Mouse (Mus musculus) ovary, postnatal 10 days (tissue): ENCODE measurements around the gene Lpcat4.
"Not testable (repeated sequence)": the region's sequence is repeated elsewhere in the genome, so short reads cannot be mapped to it uniquely, and the experiment has no call there.

Experiments
- DNase-seq: peaks from one replicate; pipeline ENCODE4 v3.0.0; 2022; ENCODE audit warnings: low spot score

The Lpcat4 gene

DNA sequence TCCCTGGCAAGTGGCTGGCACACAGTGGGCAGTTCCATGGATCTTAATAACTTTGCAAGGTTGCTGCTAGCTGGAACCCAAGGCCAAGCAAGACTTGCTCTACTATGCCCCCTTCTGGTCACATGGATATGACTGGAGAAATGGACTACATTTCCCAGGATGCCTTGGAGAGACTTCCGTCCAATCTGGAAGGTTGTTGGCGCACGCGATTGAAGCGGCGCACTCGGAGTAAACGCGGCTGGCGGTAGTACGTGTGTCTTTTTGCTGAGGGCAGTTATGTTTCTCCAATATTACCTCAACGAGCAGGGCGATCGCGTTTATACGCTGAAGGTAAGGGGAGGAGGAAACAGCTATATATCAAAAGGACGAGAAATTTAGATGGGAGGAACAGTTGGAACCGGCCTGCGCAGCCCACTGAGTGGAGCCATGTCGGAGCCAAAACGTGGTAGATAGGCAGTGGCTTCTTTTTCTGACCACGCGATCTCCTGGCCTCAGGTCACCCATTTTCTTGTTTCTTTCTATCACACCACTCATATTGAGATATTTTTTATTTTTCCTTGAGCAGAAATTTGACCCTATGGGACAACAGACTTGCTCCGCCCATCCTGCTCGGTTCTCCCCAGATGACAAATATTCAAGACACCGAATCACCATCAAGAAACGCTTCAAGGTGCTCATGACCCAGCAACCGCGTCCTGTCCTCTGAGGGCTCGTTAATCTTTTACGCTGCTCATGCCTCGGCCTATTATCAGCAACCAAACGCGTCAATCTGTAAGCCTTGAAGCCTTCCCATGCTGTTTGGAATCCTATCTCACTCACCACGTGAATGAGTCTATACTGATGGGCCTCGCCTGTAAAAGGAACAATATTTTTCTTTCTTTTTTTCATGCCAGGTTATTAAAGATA lies 22.7 kb downstream of the Lpcat4 start, which contains the start of gene Nop10:
Gene Nop10, plus strand, starts transcription at position 179 of the 906 bp plus-strand sequence.
- DNase-seq, result peak; percentile 46

DNA sequence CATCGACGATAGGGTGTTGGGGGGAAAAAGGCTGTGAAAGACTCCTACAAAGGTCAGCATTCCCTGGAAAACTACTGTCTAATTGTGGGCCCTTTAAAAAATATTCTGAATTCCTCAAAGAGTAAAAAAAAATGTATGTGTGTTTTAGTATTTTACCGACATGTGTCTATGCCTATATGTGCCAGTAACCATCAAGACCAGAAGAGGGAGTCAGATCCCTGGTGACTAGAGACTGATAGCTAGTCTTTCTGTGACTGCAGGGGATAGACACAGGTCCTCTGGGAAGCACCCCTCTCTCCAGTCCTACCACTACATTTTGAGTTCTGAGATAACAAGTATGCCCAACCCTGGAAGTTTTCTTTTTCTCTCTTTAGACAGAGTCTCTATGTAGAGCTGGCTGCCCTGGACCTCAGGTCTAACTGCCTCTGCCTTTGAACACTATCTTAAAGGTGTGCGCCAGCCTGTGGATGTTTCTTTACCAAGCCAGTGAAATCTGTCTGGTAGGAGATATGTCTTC lies 23.6 kb downstream of the Lpcat4 start:
- DNase-seq, result no peak

DNA sequence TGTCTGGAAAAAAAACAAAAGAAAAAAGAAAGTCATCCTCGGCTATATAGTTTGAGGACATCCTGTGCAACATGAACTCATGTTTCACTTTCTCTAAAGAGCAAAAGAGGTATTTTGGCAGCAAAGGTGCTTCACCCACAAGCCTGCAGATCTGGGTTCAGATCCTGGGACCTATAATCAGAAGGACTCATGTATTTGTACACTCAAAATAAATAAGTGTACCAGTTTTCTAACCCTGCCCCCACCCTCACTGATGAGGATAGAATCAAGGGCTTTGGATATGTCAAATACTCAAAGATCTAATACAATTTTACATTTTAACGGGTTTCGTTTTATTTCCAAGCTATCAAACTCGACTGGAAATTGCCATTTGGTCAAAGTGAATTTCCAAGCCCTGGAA lies 25.1 kb downstream of the Lpcat4 start:
- no peak for DNase-seq

- peak; percentile 86 for DNase-seq
These were observed 26.4 kb downstream of the Lpcat4 start, which contains the start of gene Slc12a6 for GRCm38 (mm10) chr2:112265448-112266241. Slc12a6 (plus strand) TSS chr2:112265825.

DNA sequence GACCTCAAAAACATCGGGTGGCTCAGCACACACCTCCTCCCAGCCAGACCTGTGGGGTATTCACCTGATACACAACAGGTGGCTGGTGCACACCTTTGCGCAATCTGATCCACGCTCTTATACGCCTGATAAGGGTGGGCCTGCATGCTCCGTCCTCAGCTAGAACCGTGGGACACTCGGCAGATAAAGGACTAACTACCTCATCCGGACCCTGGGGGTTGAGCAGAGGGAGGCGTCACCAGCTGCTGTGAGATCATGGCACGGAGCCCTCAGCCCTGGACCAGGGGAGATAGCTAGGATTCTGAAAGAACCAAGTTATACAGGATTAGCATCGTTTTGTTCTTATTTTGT lies 26.9 kb downstream of the Lpcat4 start, which contains the start of gene Gm21985:
Gene Gm21985, plus strand, starts transcription at position 73 of the 351 bp plus-strand sequence.
- peak; percentile 33 for DNase-seq

DNA sequence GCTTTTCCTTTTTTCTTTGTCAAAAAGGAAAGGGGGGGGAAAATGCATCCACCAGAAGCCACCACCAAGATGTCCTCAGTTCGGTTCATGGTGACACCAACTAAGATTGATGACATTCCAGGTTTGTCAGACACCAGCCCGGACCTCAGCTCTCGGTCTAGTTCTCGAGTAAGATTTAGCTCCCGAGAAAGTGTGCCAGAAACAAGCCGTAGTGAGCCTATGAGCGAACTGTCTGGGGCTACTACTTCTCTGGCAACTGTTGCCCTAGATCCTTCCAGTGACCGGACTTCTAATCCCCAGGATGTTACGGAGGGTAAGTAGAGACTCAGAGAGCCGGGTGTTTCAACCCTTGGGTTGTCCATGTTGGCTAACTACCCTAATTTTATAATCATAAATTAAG lies 27.5 kb downstream of the Lpcat4 start:
- no peak for DNase-seq

DNA sequence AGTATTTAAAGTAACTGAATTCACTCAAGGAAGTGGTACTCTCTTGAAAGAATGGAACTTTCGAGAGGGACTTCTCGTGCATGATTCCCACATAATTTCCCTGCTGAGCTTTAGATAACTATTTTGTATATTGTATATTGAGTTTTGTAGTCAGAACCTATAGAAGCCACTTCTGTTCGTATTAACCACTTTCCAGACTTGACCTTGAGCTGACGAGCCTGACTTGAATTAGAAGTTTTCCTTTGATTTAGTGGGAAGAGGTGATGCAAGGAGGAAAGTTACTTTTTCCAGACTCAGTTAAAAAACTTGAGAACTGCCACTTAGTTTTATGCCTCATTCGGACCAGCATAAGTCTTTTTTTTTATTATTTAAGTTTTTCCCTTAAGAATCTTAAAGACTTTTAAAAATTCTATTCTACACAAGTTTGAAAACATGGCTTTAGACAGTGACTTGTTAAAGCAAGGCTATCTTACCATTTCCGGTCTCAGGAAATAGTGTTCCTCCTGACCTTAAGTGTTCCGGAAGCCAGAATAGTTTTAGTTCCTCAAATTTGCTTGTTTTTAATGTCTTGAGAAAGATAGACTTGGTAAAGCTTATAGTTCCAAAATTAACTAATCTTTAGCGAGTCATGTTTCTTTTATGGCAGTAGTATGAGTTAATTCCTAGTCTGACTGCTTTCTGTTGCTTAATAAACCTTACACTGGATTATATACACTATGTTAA lies 28.4 kb downstream of the Lpcat4 start:
- no peak for DNase-seq

DNA sequence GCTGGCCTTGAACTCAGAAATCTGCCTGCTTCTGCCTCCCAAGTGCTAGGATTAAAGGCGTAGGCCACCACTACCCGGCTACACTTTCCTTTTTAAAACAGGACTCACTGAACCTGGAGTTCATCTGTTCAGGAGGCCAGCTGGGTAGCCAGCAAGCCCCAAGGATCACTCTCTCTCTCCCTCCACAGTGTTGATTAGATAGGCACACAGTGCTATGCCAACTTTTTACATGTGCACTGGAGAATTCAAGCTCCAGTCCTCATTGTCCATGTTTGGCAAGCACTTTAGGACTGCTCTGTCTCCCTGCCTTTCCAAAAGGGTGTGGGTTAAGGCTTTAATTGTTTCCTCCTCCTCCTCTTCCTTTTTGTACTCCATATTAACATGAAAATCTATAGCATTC lies 30.7 kb downstream of the Lpcat4 start:
- no peak for DNase-seq

DNA sequence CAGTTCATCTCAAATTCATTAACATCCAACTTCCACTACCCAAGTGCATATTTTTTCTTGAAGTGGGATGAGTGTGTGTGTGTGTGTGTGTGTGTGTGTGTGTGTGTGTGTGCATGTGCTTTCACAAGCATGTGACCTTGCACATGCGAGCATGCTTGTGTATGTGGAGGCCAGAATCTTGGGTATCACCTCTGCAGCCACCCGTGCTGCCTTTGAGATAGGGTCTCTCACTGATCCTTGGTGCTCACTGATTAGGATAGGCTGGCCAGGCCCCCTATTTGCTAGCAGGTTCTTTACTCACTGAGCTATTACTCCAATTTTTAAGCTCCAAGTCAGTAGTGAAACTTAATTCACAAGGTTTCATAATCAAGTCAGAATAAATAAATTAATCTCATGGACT lies 33.6 kb downstream of the Lpcat4 start:
- DNase-seq, result no peak

DNA sequence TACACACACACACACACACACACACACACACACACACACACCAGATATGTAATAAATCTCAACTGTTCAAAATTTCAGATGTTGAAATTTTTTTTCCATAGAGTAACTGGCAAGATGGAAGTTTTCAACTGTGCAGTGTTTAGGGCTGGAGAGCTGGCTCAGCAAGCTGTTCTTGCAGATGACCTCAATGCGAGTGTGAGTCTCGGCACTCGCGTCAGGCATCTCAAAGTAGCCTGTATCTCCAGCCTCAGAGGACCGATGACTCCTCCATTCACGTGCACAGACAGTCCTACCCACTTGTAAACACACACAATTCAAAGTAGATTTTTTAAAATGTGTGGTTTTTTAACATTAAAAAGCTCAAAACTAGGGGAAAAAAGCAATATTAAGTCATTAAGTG lies 34.2 kb downstream of the Lpcat4 start:
- DNase-seq, result no peak

- no peak for DNase-seq
These were observed 37.6 kb downstream of the Lpcat4 start for GRCm38 (mm10) chr2:112276870-112277269.

- DNase-seq, result no peak
These were observed 43.6 kb downstream of the Lpcat4 start for GRCm38 (mm10) chr2:112282846-112283245.

- DNase-seq, result peak; percentile 10
These were observed 45.2 kb downstream of the Lpcat4 start for GRCm38 (mm10) chr2:112284363-112285030.

- no peak for DNase-seq
These were observed 45.7 kb downstream of the Lpcat4 start for GRCm38 (mm10) chr2:112285031-112285390.

DNA sequence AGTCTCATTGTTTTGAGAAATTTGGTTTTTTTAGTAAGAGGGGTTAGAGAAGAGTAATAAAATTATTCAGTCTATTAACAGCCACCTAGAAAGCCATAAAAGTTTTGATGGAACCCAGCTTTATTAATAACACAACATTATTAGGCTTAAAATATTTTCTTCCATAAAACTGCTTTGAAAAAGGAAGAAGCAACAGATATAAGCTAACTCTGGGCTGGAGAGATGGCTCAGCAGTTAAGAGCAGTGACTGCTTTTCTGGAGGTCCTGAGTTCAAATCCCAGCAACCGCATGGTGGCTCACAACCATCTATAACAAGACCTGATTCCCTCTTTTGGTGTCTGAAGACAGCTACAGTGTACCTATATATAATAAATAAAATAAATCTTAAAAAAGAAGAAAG lies 46.8 kb downstream of the Lpcat4 start:
- not testable (repeated sequence) for DNase-seq

- DNase-seq, result no peak
These were observed 47.8 kb downstream of the Lpcat4 start for GRCm38 (mm10) chr2:112287059-112287458.

GRCm38 (mm10) chr2:112289507-112289906 lies 50.2 kb downstream of the Lpcat4 start:
- DNase-seq, result no peak

GRCm38 (mm10) chr2:112292823-112293222 lies 53.6 kb downstream of the Lpcat4 start:
- no peak for DNase-seq

GRCm38 (mm10) chr2:112296211-112296610 lies 56.9 kb downstream of the Lpcat4 start:
- no peak for DNase-seq
